Mouse (Mus musculus): ENCODE results near the gene Rbfox3. TPM values are rescaled to one million over a fixed set of nuclear protein-coding genes. Genes with fewer than 3 reads are reported as not detected.

Rbfox3 gene
- polyA plus RNA-seq, 1 experiment from 2014 or later, result 0.13 TPM

GRCm38 (mm10) chr11:118741262-118741661, 170.1 kb downstream of the Rbfox3 start:
- H3K27me3 ChIP-seq (ENCODE audit: insufficient read depth, low read length), result peaks cover 19% of the 10 kb centered on the region; the same call in 1 of the 2 replicates

GRCm38 (mm10) chr11:118740001-118740400, 171.4 kb downstream of the Rbfox3 start:
- Histone ChIP-seq H3K27ac (ENCODE audit: low read depth) (no peak overlapping the region), H3K27me3 (ENCODE audit: insufficient read depth, low read length) (peaks cover 10% of the 10 kb centered on the region; the same call in 1 of the 2 replicates), H3K9ac (no peak overlapping the region), H3K4me3 (ENCODE audit: low read depth, low read length) (no peak overlapping the region), H3K9me3 (ENCODE audit: low read depth, low read length) (no peaks in the 10 kb centered on the region), H3K4me1 (ENCODE audit: insufficient read depth) (no peaks in the 10 kb centered on the region; the same call in 1 of the 2 replicates), H3K36me3 (ENCODE audit: insufficient read depth) (no peaks in the 10 kb centered on the region), H3K4me2 (no peak overlapping the region)
- peak; percentile 86 for DNase-seq
- TF ChIP-seq CTCF (IDR thresholded peaks at IDR 0.05; ENCODE audit: low read depth), result peak; percentile 90
- no peak for ATAC-seq (ENCODE audit: insufficient read depth)
- WGBS, result 13% methylated on average over 6 of the region's 6 CpGs

More at GRCm38 (mm10) chr11:118741262-118741661, 170.1 kb downstream of the Rbfox3 start:
- Histone ChIP-seq H3K27ac (ENCODE audit: low read depth) (no peak overlapping the region), H3K9ac (no peak overlapping the region), H3K36me3 (ENCODE audit: insufficient read depth) (no peaks in the 10 kb centered on the region), H3K4me2 (no peak overlapping the region), H3K4me1 (ENCODE audit: insufficient read depth) (no peaks in the 10 kb centered on the region; the same call in 1 of the 2 replicates), H3K9me3 (ENCODE audit: low read depth, low read length) (no peaks in the 10 kb centered on the region), H3K4me3 (ENCODE audit: low read depth, low read length) (no peak overlapping the region)
- 34% methylated on average over 6 of the region's 6 CpGs for WGBS
- ATAC-seq (ENCODE audit: insufficient read depth) (no peak), DNase-seq (peak; percentile 31)
- peak; percentile 41 for TF ChIP-seq CTCF (IDR thresholded peaks at IDR 0.05; ENCODE audit: low read depth)

- Histone ChIP-seq H3K27ac (ENCODE audit: low read depth) (no peak overlapping the region), H3K36me3 (ENCODE audit: insufficient read depth) (no peaks in the 10 kb centered on the region), H3K9ac (no peak overlapping the region), H3K27me3 (ENCODE audit: insufficient read depth, low read length) (0 out of 2 replicates have a peak, but pooled peaks cover 5% of the 10 kb centered on the region), H3K4me3 (ENCODE audit: low read depth, low read length) (no peak overlapping the region), H3K4me2 (0 out of 2 replicates have a peak overlapping the region, but pooled peaks have one; percentile 5), H3K4me1 (ENCODE audit: insufficient read depth) (no peaks in the 10 kb centered on the region; the same call in 1 of the 2 replicates), H3K9me3 (ENCODE audit: low read depth, low read length) (no peaks in the 10 kb centered on the region)
- peak; percentile 99 for TF ChIP-seq CTCF (IDR thresholded peaks at IDR 0.05; ENCODE audit: low read depth)
- DNase-seq (peak; percentile 94), ATAC-seq (ENCODE audit: insufficient read depth) (peak; percentile 45; the same call in 1 of the 2 replicates)
- WGBS, result 8% methylated on average over 23 of the region's 23 CpGs
Observed at GRCm38 (mm10) chr11:118738855-118739832, 172.3 kb downstream of the Rbfox3 start.

- DNase-seq (no peak), ATAC-seq (ENCODE audit: insufficient read depth) (no peak)
- Histone ChIP-seq H3K36me3 (ENCODE audit: insufficient read depth) (no peaks in the 10 kb centered on the region), H3K27ac (ENCODE audit: low read depth) (no peak overlapping the region), H3K9ac (no peak overlapping the region), H3K27me3 (ENCODE audit: insufficient read depth, low read length) (0 out of 2 replicates have a peak, but pooled peaks cover 5% of the 10 kb centered on the region), H3K4me3 (ENCODE audit: low read depth, low read length) (no peak overlapping the region), H3K4me1 (ENCODE audit: insufficient read depth) (no peaks in the 10 kb centered on the region; the same call in 1 of the 2 replicates), H3K9me3 (ENCODE audit: low read depth, low read length) (no peaks in the 10 kb centered on the region), H3K4me2 (no peak overlapping the region)
- 32% methylated on average over 7 of the region's 7 CpGs for WGBS
- TF ChIP-seq CTCF (IDR thresholded peaks at IDR 0.05; ENCODE audit: low read depth), result no peak
Observed at GRCm38 (mm10) chr11:118738323-118738722, 173.1 kb downstream of the Rbfox3 start.

- Histone ChIP-seq H3K4me2 (no peak overlapping the region), H3K27me3 (ENCODE audit: insufficient read depth, low read length) (0 out of 2 replicates have a peak, but pooled peaks cover 5% of the 10 kb centered on the region), H3K36me3 (ENCODE audit: insufficient read depth) (no peaks in the 10 kb centered on the region), H3K9me3 (ENCODE audit: low read depth, low read length) (no peaks in the 10 kb centered on the region), H3K4me3 (ENCODE audit: low read depth, low read length) (no peak overlapping the region), H3K4me1 (ENCODE audit: insufficient read depth) (no peaks in the 10 kb centered on the region; the same call in 1 of the 2 replicates), H3K27ac (ENCODE audit: low read depth) (no peak overlapping the region), H3K9ac (no peak overlapping the region)
- DNase-seq (no peak), ATAC-seq (ENCODE audit: insufficient read depth) (no peak)
- TF ChIP-seq CTCF (IDR thresholded peaks at IDR 0.05; ENCODE audit: low read depth), result peak; percentile 51
- WGBS, result 53% methylated on average over 3 of the region's 3 CpGs
Observed at GRCm38 (mm10) chr11:118737821-118738220, 173.6 kb downstream of the Rbfox3 start.

- Histone ChIP-seq H3K36me3 (ENCODE audit: insufficient read depth) (no peaks in the 10 kb centered on the region), H3K27me3 (ENCODE audit: insufficient read depth, low read length) (0 out of 2 replicates have a peak, but pooled peaks cover 5% of the 10 kb centered on the region)
Observed at GRCm38 (mm10) chr11:118736993-118737392, 174.4 kb downstream of the Rbfox3 start.

GRCm38 (mm10) chr11:118731655-118732054, 179.7 kb downstream of the Rbfox3 start:
- DNase-seq (no peak), ATAC-seq (ENCODE audit: insufficient read depth) (no peak)
- no peak overlapping the region for H3K27ac ChIP-seq (ENCODE audit: low read depth)
- no peak overlapping the region for H3K9ac ChIP-seq
- no peak overlapping the region for H3K4me2 ChIP-seq
- 73% methylated on average over 5 of the region's 5 CpGs for WGBS
- peaks cover 23% of the 10 kb centered on the region for H3K4me1 ChIP-seq (ENCODE audit: insufficient read depth)
- no peaks in the 10 kb centered on the region for H3K27me3 ChIP-seq (ENCODE audit: insufficient read depth, low read length)
- no peak for TF ChIP-seq CTCF (IDR thresholded peaks at IDR 0.05; ENCODE audit: low read depth)
- no peaks in the 10 kb centered on the region for H3K36me3 ChIP-seq (ENCODE audit: insufficient read depth)
- no peaks in the 10 kb centered on the region for H3K9me3 ChIP-seq (ENCODE audit: low read depth, low read length)
- no peak overlapping the region for H3K4me3 ChIP-seq (ENCODE audit: low read depth, low read length)

More at GRCm38 (mm10) chr11:118736993-118737392, 174.4 kb downstream of the Rbfox3 start:
- TF ChIP-seq CTCF (IDR thresholded peaks at IDR 0.05; ENCODE audit: low read depth), result no peak
- no peak for ATAC-seq (ENCODE audit: insufficient read depth)
- H3K4me2 ChIP-seq, result no peak overlapping the region
- H3K4me1 ChIP-seq (ENCODE audit: insufficient read depth), result no peaks in the 10 kb centered on the region; the same call in 1 of the 2 replicates
- no peaks in the 10 kb centered on the region for H3K9me3 ChIP-seq (ENCODE audit: low read depth, low read length)
- no peak for DNase-seq
- no peak overlapping the region for H3K27ac ChIP-seq (ENCODE audit: low read depth)
- no peak overlapping the region for H3K9ac ChIP-seq
- H3K4me3 ChIP-seq (ENCODE audit: low read depth, low read length), result no peak overlapping the region
- 71% methylated on average over 4 of the region's 4 CpGs for WGBS
